Mouse (Mus musculus) heart, embryonic 16.5 days (tissue): ENCODE data around the gene Armc7. TPM values are rescaled to one million over a fixed set of nuclear protein-coding genes. Genes with fewer than 3 reads are reported as not detected.

Experiments used
- ATAC-seq: fragments of 200-750 bp; cut with Nextera tagmentation; replicated peaks from 2 replicates; pipeline ENCODE4 v1.8.0; 2017; ENCODE audit warnings: moderate number of reproducible peaks; ENCODE audit not compliant: insufficient read depth, low FRiP score; ENCODE audit errors: extremely low read depth
- H3K27ac ChIP-seq: fragments of 300-500 bp; sonication (generic); 2 replicates; pipeline ENCODE4 v1.5.1; 2014; ENCODE audit warnings: mild to moderate bottlenecking, low read length, control low read depth, moderate library complexity
- H3K27me3 ChIP-seq: fragments of 300-500 bp; sonication (generic); 2 replicates; pipeline ENCODE4 v1.6.1; 2014; ENCODE audit warnings: low read length, mixed read lengths; ENCODE audit not compliant: control insufficient read depth, insufficient read depth
- H3K36me3 ChIP-seq: fragments of 300-500 bp; sonication (generic); 2 replicates; pipeline ENCODE4 v1.6.1; 2014; ENCODE audit not compliant: control insufficient read depth, insufficient read depth
- H3K4me1 ChIP-seq: fragments of 300-500 bp; sonication (generic); 2 replicates; pipeline ENCODE4 v1.6.1; 2014; ENCODE audit warnings: low read length, mixed read lengths; ENCODE audit not compliant: control insufficient read depth, insufficient read depth
- H3K4me2 ChIP-seq: fragments of 300-500 bp; sonication (generic); 2 replicates; pipeline ENCODE4 v1.6.1; 2014; ENCODE audit warnings: low read depth, mild to moderate bottlenecking, control low read depth, low read length
- H3K4me3 ChIP-seq: fragments of 300-500 bp; sonication (generic); 2 replicates; pipeline ENCODE4 v1.5.1; 2014; ENCODE audit warnings: mild to moderate bottlenecking, control low read depth, low read length
- H3K9ac ChIP-seq: fragments of 300-500 bp; sonication (generic); 2 replicates; pipeline ENCODE4 v1.6.1; 2014; ENCODE audit warnings: low read length, control low read depth
- H3K9me3 ChIP-seq: fragments of 300-500 bp; sonication (generic); replicated peaks from 2 replicates; pipeline ENCODE4 v1.6.1; 2016; ENCODE audit warnings: low read length; ENCODE audit not compliant: control insufficient read depth
- WGBS: fragments of 180-500 bp; shearing (Covaris S2); extraction: QIAGEN DNeasy Blood & Tissue Kit; methylation state at CpG from one replicate; pipeline ENCODE4 v1.1.7; 2014; 5-methylcytosine and 5-hydroxymethylcytosine counted together
- microRNA-seq: library from miRNA; unstranded; fragments of <30 nt; microRNA quantifications from one replicate; pipeline ENCODE4, GENCODE M21; 2017
- polyA plus RNA-seq: library from polyadenylated mRNA; unstranded; fragments of >200 nt; fragmentation: Nextera tagmentation; extraction: Ambion mirVana; gene quantifications from 2 replicates; pipeline ENCODE4 v1.2.1, GENCODE M21; 2015

Gene Armc7
- polyA plus RNA-seq, 1 experiment from 2014 or later, result 6.2 TPM

DNA sequence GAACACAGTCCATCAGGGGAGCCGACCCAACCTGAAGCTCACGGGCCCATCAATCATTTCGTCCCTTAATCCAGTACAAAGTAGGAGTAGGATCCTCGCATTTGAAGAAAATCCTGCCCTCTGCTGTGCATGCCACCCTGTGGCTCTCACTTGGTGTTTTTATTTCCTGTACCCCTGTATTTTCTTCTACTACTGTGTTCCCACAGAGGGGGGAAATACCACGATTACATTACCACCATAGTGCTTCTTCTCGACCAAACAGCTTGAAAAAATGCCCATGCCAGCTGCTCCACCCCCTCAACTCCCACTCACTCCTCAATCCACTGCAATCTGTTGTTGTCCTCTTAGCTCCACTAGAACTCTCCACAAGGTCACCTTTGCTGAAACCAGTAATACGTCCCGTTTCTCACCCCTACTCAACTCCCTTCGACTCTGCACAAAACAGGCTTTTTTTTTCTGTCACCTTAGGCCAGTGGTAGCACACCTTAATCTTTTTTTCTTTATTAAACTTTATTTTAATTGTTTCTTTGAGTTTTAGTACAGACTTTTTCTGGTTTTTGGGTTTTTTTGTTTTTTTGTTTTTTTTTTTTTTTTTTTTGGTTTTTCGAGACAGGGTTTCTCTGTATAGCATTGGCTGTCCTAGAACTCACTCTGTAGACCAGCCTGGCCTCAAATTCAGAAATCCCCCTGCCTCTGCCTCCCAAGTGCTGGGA, 61.5 kb downstream of the Armc7 start:
- Histone ChIP-seq H3K9me3 (no peaks in the 10 kb centered on the region), H3K27ac (peak overlapping the region; percentile 100), H3K27me3 (no peaks in the 10 kb centered on the region), H3K36me3 (peaks cover 14% of the 10 kb centered on the region), H3K4me2 (peak overlapping the region; percentile 59), H3K4me3 (no peak overlapping the region), H3K9ac (no peak overlapping the region), H3K4me1 (peaks cover 9% of the 10 kb centered on the region)
- 86% methylated on average over 10 of the region's 10 CpGs for WGBS
- no peak for ATAC-seq

DNA sequence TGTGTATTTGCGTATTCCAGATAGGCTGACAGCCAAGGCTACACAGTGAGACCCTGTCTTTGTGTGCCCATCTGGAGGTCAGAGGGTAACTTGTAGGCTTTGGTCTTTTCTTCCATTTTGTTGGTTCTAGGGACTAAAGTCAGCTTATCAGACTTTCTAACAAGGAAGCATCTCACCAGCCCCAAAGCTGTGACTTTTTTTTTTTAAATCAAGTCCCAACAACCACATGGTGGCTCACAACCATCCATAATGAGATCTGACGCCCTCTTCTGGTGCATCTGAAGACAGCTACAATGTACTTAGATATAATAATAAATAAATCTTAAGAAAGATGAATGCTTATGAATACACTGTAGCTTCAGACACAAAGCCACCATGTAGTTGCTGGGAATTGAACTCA, 62.6 kb downstream of the Armc7 start:
- Histone ChIP-seq H3K4me3 (no peak overlapping the region), H3K36me3 (peaks cover 5% of the 10 kb centered on the region), H3K27me3 (no peaks in the 10 kb centered on the region), H3K9ac (no peak overlapping the region), H3K4me2 (no peak overlapping the region), H3K4me1 (peaks cover 9% of the 10 kb centered on the region), H3K9me3 (no peaks in the 10 kb centered on the region), H3K27ac (no peak overlapping the region)
- no peak for ATAC-seq
- 67% methylated on average over 2 of the region's 2 CpGs for WGBS

Small RNA genes lying within 50 kb of the gene (microRNA-seq; reads per million reads assigned to microRNA genes)
- gene Mir3968, result not detected

Other genes starting within 250 kb of the Armc7 start
- 0.07 and 0.21 TPM in 2 replicates for gene Grin2c, start 208.4 kb upstream of the Armc7 start, polyA plus RNA-seq
- gene Fdxr, start 198.6 kb upstream of the Armc7 start, polyA plus RNA-seq, result 14.2 and 14.7 TPM in 2 replicates
- 0.59 and 0.74 TPM in 2 replicates for gene Fads6, start 178.0 kb upstream of the Armc7 start, polyA plus RNA-seq
- not detected in 2 replicates for gene Otop2, start 168.5 kb upstream of the Armc7 start, polyA plus RNA-seq
- 0.26 and 0.32 TPM in 2 replicates for gene Ush1g, start 153.6 kb upstream of the Armc7 start, polyA plus RNA-seq
- gene Otop3, start 140.9 kb upstream of the Armc7 start, polyA plus RNA-seq, result not detected in 2 replicates
- gene Hid1, start 107.9 kb upstream of the Armc7 start, polyA plus RNA-seq, result 8.5 and 9.2 TPM in 2 replicates
- gene Cdr2l, start 93.8 kb upstream of the Armc7 start, polyA plus RNA-seq, result 7.0 and 7.5 TPM in 2 replicates
- gene Mrpl58, start 71.9 kb upstream of the Armc7 start, polyA plus RNA-seq, result 175 and 179 TPM in 2 replicates
- gene Atp5h, start 55.7 kb upstream of the Armc7 start, polyA plus RNA-seq, result 1,945 and 2,019 TPM in 2 replicates
- 3.9 and 12.6 TPM in 2 replicates for gene Kctd2, start 55.5 kb upstream of the Armc7 start, polyA plus RNA-seq
- gene Trim80, start 35.1 kb upstream of the Armc7 start, polyA plus RNA-seq, result 0.12 and 0.14 TPM in 2 replicates
- gene Slc16a5, start 13.2 kb upstream of the Armc7 start, polyA plus RNA-seq, result 4.1 and 12.9 TPM in 2 replicates
- 60.1 and 64.9 TPM in 2 replicates for gene Nt5c, start 16.2 kb downstream of the Armc7 start, polyA plus RNA-seq
- gene Jpt1, start 38.7 kb downstream of the Armc7 start, polyA plus RNA-seq, result 523 and 525 TPM in 2 replicates
- 556 and 599 TPM in 2 replicates for gene Sumo2, start 60.6 kb downstream of the Armc7 start, polyA plus RNA-seq
- gene Nup85, start 88.8 kb downstream of the Armc7 start, polyA plus RNA-seq, result 107 and 117 TPM in 2 replicates
- gene Mrps7, start 128.3 kb downstream of the Armc7 start, polyA plus RNA-seq, result 84.4 and 86.2 TPM in 2 replicates
- 15.4 and 18.8 TPM in 2 replicates for gene Gga3, start 128.4 kb downstream of the Armc7 start, polyA plus RNA-seq
- 41.5 and 42.0 TPM in 2 replicates for gene Mif4gd, start 137.3 kb downstream of the Armc7 start, polyA plus RNA-seq
- 55.7 and 58.1 TPM in 2 replicates for gene Slc25a19, start 152.6 kb downstream of the Armc7 start, polyA plus RNA-seq
- gene Grb2, start 232.9 kb downstream of the Armc7 start, polyA plus RNA-seq, result 103 and 118 TPM in 2 replicates